Mouse (Mus musculus) heart, embryonic 15.5 days (tissue): ENCODE measurements around the gene Ctnnd2. TPM values are rescaled to one million over a fixed set of nuclear protein-coding genes. Genes with fewer than 3 reads are reported as not detected.

ENCODE experiments used
- ATAC-seq: fragments of 200-750 bp; cut with Nextera tagmentation; replicated peaks from 2 replicates; pipeline ENCODE4 v1.8.0; 2017; ENCODE audit warnings: low read depth, moderate TSS enrichment; ENCODE audit not compliant: insufficient number of reproducible peaks, insufficient read depth, low FRiP score
- H3K27ac ChIP-seq: fragments of 300-500 bp; sonication (generic); 2 replicates; pipeline ENCODE4 v1.5.1; 2015; ENCODE audit warnings: mild to moderate bottlenecking, inconsistent platforms
- H3K27me3 ChIP-seq: fragments of 300-500 bp; sonication (generic); 2 replicates; pipeline ENCODE4 v1.6.1; 2015; ENCODE audit warnings: inconsistent platforms
- H3K36me3 ChIP-seq: fragments of 300-500 bp; sonication (generic); 2 replicates; pipeline ENCODE4 v1.6.1; 2015; ENCODE audit warnings: mild to moderate bottlenecking, inconsistent platforms
- H3K4me1 ChIP-seq: fragments of 300-500 bp; sonication (generic); replicated peaks from 2 replicates; pipeline ENCODE4 v1.6.1; 2015; ENCODE audit warnings: inconsistent platforms
- H3K4me2 ChIP-seq: fragments of 300-500 bp; sonication (generic); 2 replicates; pipeline ENCODE4 v1.6.1; 2015; ENCODE audit warnings: inconsistent platforms, mild to moderate bottlenecking, moderate library complexity
- H3K4me3 ChIP-seq: fragments of 300-500 bp; sonication (generic); 2 replicates; pipeline ENCODE4 v1.5.1; 2015; ENCODE audit warnings: mild to moderate bottlenecking, inconsistent platforms
- H3K9ac ChIP-seq: fragments of 300-500 bp; sonication (generic); 2 replicates; pipeline ENCODE4 v1.6.1; 2015; ENCODE audit warnings: mild to moderate bottlenecking, inconsistent platforms
- H3K9me3 ChIP-seq: fragments of 300-500 bp; sonication (generic); replicated peaks from 2 replicates; pipeline ENCODE4 v1.6.1; 2016; ENCODE audit warnings: inconsistent platforms
- WGBS: fragments of 180-500 bp; shearing (Covaris S2); methylation state at CpG from one replicate; pipeline ENCODE4 v1.1.7; 2015; ENCODE audit warnings: mixed read lengths; 5-methylcytosine and 5-hydroxymethylcytosine counted together
- polyA plus RNA-seq: library from polyadenylated mRNA; unstranded; fragments of >200 nt; fragmentation: Nextera tagmentation; extraction: Ambion mirVana; gene quantifications from 2 replicates; pipeline ENCODE4 v1.2.1, GENCODE M21; 2015

Gene Ctnnd2
- polyA plus RNA-seq, 1 experiment from 2014 or later, result 1.0 TPM

- no peak for ATAC-seq
- H3K4me3 ChIP-seq, result no peak overlapping the region
- no peaks in the 10 kb centered on the region for H3K4me1 ChIP-seq
- H3K36me3 ChIP-seq, result no peaks in the 10 kb centered on the region
- 81% methylated on average over 3 of the region's 3 CpGs for WGBS
- H3K27me3 ChIP-seq, result no peaks in the 10 kb centered on the region
- no peaks in the 10 kb centered on the region for H3K9me3 ChIP-seq
- no peak overlapping the region for H3K4me2 ChIP-seq
- H3K9ac ChIP-seq, result no peak overlapping the region
- H3K27ac ChIP-seq, result no peak overlapping the region
These were observed 444.5 kb downstream of the Ctnnd2 start for GRCm38 (mm10) chr15:30616861-30617260.

DNA sequence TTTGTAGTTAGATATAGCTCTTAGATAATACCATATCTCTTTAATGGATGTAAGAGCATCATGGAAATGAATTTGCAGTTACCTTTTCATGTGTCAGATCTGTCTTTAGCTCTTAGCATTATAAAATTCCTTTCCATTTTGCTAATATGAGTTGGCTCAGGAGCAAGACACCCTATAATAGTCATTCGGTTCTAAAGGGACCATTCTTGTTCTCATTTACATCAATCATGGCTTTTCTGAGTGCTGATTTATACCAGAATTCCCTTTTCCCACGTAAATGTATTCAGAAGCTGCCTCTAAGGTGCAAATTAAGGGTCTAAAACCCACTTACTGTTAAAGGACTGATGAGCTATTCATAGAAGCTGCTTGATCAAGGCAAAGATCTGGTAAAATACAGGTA lies 445.5 kb downstream of the Ctnnd2 start:
- Histone ChIP-seq H3K27ac (no peak overlapping the region), H3K4me3 (no peak overlapping the region), H3K4me2 (no peak overlapping the region), H3K9me3 (no peaks in the 10 kb centered on the region), H3K36me3 (no peaks in the 10 kb centered on the region), H3K27me3 (no peaks in the 10 kb centered on the region), H3K4me1 (no peaks in the 10 kb centered on the region), H3K9ac (no peak overlapping the region)
- WGBS, result 68% methylated on average over 2 of the region's 2 CpGs
- no peak for ATAC-seq

- Histone ChIP-seq H3K9me3 (no peaks in the 10 kb centered on the region), H3K36me3 (no peaks in the 10 kb centered on the region)
These were observed 456.1 kb downstream of the Ctnnd2 start for GRCm38 (mm10) chr15:30628524-30628923.

DNA sequence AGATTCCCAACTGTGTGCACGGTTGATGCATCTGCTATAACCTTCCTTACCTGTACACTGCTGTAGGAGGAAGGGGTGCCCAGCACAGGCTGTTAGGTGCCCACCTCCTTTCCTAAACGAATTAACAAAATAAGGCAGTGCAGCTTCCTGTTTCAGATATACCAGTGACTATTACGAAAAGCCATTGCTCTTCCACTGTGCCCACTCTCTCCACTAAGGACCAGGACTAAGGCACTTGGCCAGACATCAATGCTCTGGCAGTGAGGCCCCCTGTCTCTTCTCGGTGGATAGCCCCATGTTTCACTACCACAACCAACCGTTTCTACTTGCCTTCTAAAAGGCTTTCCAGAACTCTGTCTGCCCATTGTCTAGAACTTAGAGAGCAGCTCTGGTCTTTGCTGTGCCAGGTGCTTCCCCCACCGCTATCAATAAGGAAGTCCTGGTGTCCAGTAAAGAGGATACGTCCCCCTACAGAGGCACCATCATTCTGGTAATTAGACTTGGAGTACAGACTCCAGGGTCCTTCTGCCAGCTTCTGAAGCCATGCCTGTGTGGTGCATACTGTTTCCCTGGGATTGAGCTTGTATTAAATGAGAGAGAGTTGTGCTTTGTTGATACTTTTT lies 459.8 kb downstream of the Ctnnd2 start:
- no peaks in the 10 kb centered on the region for H3K9me3 ChIP-seq
- no peak overlapping the region for H3K9ac ChIP-seq
- H3K4me1 ChIP-seq, result no peaks in the 10 kb centered on the region; the same call in 1 of the 2 replicates
- ATAC-seq, result no peak
- no peak overlapping the region for H3K27ac ChIP-seq
- no peaks in the 10 kb centered on the region for H3K36me3 ChIP-seq
- no peaks in the 10 kb centered on the region for H3K27me3 ChIP-seq
- H3K4me2 ChIP-seq, result no peak overlapping the region
- 72% methylated on average over 7 of the region's 7 CpGs for WGBS
- no peak overlapping the region for H3K4me3 ChIP-seq

More at GRCm38 (mm10) chr15:30628524-30628923, 456.1 kb downstream of the Ctnnd2 start:
- no peak for ATAC-seq
- no peak overlapping the region for H3K4me3 ChIP-seq
- H3K4me2 ChIP-seq, result no peak overlapping the region
- H3K27me3 ChIP-seq, result no peaks in the 10 kb centered on the region
- H3K4me1 ChIP-seq, result no peaks in the 10 kb centered on the region; the same call in 1 of the 2 replicates
- no peak overlapping the region for H3K9ac ChIP-seq
- H3K27ac ChIP-seq, result no peak overlapping the region
- 19% methylated on average over 3 of the region's 3 CpGs for WGBS

GRCm38 (mm10) chr15:30633917-30634316 lies 461.5 kb downstream of the Ctnnd2 start:
- no peaks in the 10 kb centered on the region for H3K27me3 ChIP-seq
- no peaks in the 10 kb centered on the region for H3K36me3 ChIP-seq
- no peaks in the 10 kb centered on the region for H3K9me3 ChIP-seq
- H3K4me2 ChIP-seq, result no peak overlapping the region
- ATAC-seq, result no peak
- no peak overlapping the region for H3K4me3 ChIP-seq
- H3K27ac ChIP-seq, result no peak overlapping the region
- WGBS, result 29% methylated on average over 2 of the region's 2 CpGs
- H3K9ac ChIP-seq, result no peak overlapping the region
- no peaks in the 10 kb centered on the region; the same call in 1 of the 2 replicates for H3K4me1 ChIP-seq

GRCm38 (mm10) chr15:30634522-30634921 lies 462.1 kb downstream of the Ctnnd2 start:
- Histone ChIP-seq H3K27ac (no peak overlapping the region), H3K4me3 (no peak overlapping the region), H3K36me3 (no peaks in the 10 kb centered on the region), H3K4me1 (no peaks in the 10 kb centered on the region), H3K9me3 (no peaks in the 10 kb centered on the region), H3K9ac (no peak overlapping the region), H3K4me2 (no peak overlapping the region), H3K27me3 (no peaks in the 10 kb centered on the region)
- 66% methylated on average over 5 of the region's 5 CpGs for WGBS
- ATAC-seq, result no peak

DNA sequence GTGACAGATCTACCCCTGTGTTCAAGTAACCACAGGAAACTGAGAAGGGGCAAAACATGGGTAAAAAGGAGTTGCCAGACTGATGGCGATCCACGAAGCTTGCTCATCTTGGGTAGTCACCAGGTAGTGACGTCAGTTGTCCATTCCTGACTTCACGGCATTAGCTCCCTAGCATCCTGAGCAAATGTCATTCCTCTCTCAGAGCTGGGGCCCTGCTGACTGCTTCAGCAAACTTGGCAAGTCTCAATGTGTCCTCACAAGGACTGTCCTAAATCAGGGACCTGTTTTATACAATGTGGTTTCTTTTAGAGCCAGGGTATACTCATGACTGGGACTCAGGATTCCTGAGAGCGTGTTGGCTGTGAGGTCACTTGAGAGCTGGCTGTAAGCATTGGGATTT lies 468.3 kb downstream of the Ctnnd2 start:
- Histone ChIP-seq H3K4me3 (no peak overlapping the region), H3K9ac (no peak overlapping the region), H3K27me3 (peaks cover 6% of the 10 kb centered on the region), H3K4me1 (no peaks in the 10 kb centered on the region), H3K27ac (no peak overlapping the region), H3K36me3 (no peaks in the 10 kb centered on the region), H3K9me3 (no peaks in the 10 kb centered on the region), H3K4me2 (no peak overlapping the region)
- ATAC-seq, result no peak
- WGBS, result 83% methylated on average over 5 of the region's 5 CpGs

- no peak overlapping the region for H3K9ac ChIP-seq
- H3K4me1 ChIP-seq, result peaks cover 10% of the 10 kb centered on the region
- WGBS, result 38% methylated on average over 1 of the region's 1 CpGs
- no peaks in the 10 kb centered on the region for H3K36me3 ChIP-seq
- H3K4me3 ChIP-seq, result no peak overlapping the region
- no peak for ATAC-seq
- no peak overlapping the region for H3K4me2 ChIP-seq
- H3K27me3 ChIP-seq, result peaks cover 32% of the 10 kb centered on the region
- no peak overlapping the region for H3K27ac ChIP-seq
- no peaks in the 10 kb centered on the region for H3K9me3 ChIP-seq
These were observed 473.3 kb downstream of the Ctnnd2 start for GRCm38 (mm10) chr15:30645688-30646087.

DNA sequence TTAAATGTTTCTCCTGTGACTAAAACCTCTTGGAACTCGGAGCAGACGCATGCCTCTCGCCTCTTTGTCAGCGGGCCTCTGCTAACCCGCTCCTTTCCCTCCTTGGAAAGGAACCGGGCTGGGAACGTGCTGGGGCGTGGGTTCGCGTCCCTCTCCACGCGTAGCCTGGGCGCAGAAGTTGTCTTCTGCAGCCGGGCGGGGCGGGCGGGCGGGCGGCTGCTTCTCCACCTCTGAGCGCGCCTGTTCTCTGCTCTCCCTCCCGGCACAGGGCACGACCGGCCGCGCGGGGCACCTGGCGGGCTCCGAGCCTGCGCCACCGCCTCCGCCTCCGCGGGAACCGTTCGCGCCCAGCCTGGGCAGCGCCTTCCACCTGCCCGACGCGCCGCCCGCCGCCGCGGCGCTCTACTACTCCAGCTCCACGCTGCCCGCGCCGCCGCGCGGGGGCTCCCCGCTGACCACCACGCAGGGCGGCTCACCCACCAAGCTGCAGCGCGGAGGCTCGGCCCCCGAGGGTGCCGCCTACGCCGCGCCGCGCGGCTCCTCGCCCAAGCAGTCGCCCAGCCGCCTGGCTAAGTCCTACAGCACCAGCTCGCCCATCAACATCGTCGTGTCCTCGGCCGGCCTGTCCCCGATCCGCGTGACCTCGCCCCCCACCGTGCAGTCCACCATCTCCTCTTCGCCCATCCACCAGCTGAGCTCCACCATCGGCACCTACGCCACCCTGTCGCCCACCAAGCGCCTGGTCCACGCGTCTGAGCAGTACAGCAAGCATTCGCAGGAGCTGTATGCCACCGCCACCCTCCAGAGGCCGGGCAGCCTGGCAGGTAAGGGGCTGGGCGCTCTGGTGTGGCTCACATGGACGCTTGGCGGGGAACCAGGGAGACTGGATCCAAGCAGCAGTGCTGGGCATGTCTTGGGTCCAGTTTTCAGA lies 474.4 kb downstream of the Ctnnd2 start:
- no peaks in the 10 kb centered on the region for H3K9me3 ChIP-seq
- H3K27ac ChIP-seq, result no peak overlapping the region
- ATAC-seq, result peak; percentile 60; the same call in 1 of the 2 replicates
- peak overlapping the region; percentile 62 for H3K4me3 ChIP-seq
- H3K4me2 ChIP-seq, result peak overlapping the region; percentile 99
- peak overlapping the region; percentile 47 for H3K9ac ChIP-seq
- peaks cover 10% of the 10 kb centered on the region for H3K4me1 ChIP-seq
- H3K27me3 ChIP-seq, result peaks cover 32% of the 10 kb centered on the region
- no peaks in the 10 kb centered on the region for H3K36me3 ChIP-seq
- WGBS, result 2% methylated on average over 86 of the region's 94 CpGs

- Histone ChIP-seq H3K9me3 (no peaks in the 10 kb centered on the region), H3K4me2 (peak overlapping the region; percentile 99), H3K27me3 (peaks cover 30% of the 10 kb centered on the region), H3K9ac (no peak overlapping the region), H3K27ac (no peak overlapping the region), H3K36me3 (no peaks in the 10 kb centered on the region), H3K4me3 (peak overlapping the region; percentile 62; the same call in 1 of the 2 replicates), H3K4me1 (peaks cover 10% of the 10 kb centered on the region)
- ATAC-seq, result no peak
- WGBS, result 50% methylated on average over 7 of the region's 7 CpGs
These were observed 475.4 kb downstream of the Ctnnd2 start for GRCm38 (mm10) chr15:30647679-30648311.

GRCm38 (mm10) chr15:30649964-30650363 lies 477.6 kb downstream of the Ctnnd2 start:
- 66% methylated on average over 6 of the region's 6 CpGs for WGBS
- Histone ChIP-seq H3K9me3 (no peaks in the 10 kb centered on the region), H3K4me3 (no peak overlapping the region), H3K4me1 (peaks cover 10% of the 10 kb centered on the region), H3K9ac (no peak overlapping the region), H3K4me2 (no peak overlapping the region), H3K27me3 (peaks cover 30% of the 10 kb centered on the region), H3K27ac (no peak overlapping the region), H3K36me3 (no peaks in the 10 kb centered on the region)
- no peak for ATAC-seq
